Mouse (Mus musculus): ENCODE measurements at regions not wholly inside any gene's neighbourhood (a gene's known extent, or its start where the extent isn't known, plus 50 kb on each side); places are given as distances from the start of the nearest gene placed in this dataset.

GRCm38 (mm10) chr14:106365624-106366118, 259.7 kb downstream of the Trim52 start:
- no peak for DNase-seq (ENCODE audit: extremely low read depth, low read depth)

GRCm38 (mm10) chr14:106373451-106373850, 267.5 kb downstream of the Trim52 start:
- DNase-seq (ENCODE audit: extremely low read depth, low read depth) = no peak

- no peak for DNase-seq (ENCODE audit: extremely low read depth, low read depth)
These were observed 273.6 kb downstream of the Trim52 start for GRCm38 (mm10) chr14:106379645-106380044.

GRCm38 (mm10) chr14:106387671-106388070, 281.7 kb downstream of the Trim52 start:
- no peak for DNase-seq (ENCODE audit: extremely low read depth, low read depth)

GRCm38 (mm10) chr14:106390546-106390945, 284.5 kb downstream of the Trim52 start:
- no peak for DNase-seq (ENCODE audit: extremely low read depth, low read depth)

- no peak for DNase-seq (ENCODE audit: extremely low read depth, low read depth)
These were observed 288.0 kb downstream of the Trim52 start for GRCm38 (mm10) chr14:106393978-106394377.

GRCm38 (mm10) chr14:106412917-106413558, 307.0 kb downstream of the Trim52 start:
- no peak for DNase-seq (ENCODE audit: extremely low read depth, low read depth)

GRCm38 (mm10) chr14:106424714-106425113, 318.7 kb downstream of the Trim52 start:
- no peak for DNase-seq (ENCODE audit: extremely low read depth, low read depth)

- no peak for DNase-seq (ENCODE audit: extremely low read depth, low read depth)
These were observed 322.6 kb downstream of the Trim52 start for GRCm38 (mm10) chr14:106428594-106428993.

GRCm38 (mm10) chr14:106439282-106439681, 333.3 kb downstream of the Trim52 start:
- DNase-seq (ENCODE audit: extremely low read depth, low read depth) = peak; percentile 51

- no peak for DNase-seq (ENCODE audit: extremely low read depth, low read depth)
These were observed 383.1 kb downstream of the Trim52 start for GRCm38 (mm10) chr14:106489074-106489473.

- no peak for DNase-seq (ENCODE audit: extremely low read depth, low read depth)
These were observed 385.4 kb downstream of the Trim52 start for GRCm38 (mm10) chr14:106491389-106491788.

GRCm38 (mm10) chr14:106500344-106501135, 394.5 kb downstream of the Trim52 start:
- DNase-seq (ENCODE audit: extremely low read depth, low read depth) = peak; percentile 35

- DNase-seq (ENCODE audit: extremely low read depth, low read depth) = no peak
These were observed 400.9 kb downstream of the Trim52 start for GRCm38 (mm10) chr14:106506921-106507320.

- DNase-seq (ENCODE audit: extremely low read depth, low read depth) = no peak
These were observed 412.8 kb downstream of the Trim52 start for GRCm38 (mm10) chr14:106518552-106519358.

GRCm38 (mm10) chr14:106520808-106521207, 414.8 kb downstream of the Trim52 start:
- no peak for DNase-seq (ENCODE audit: extremely low read depth, low read depth)

- DNase-seq (ENCODE audit: extremely low read depth, low read depth) = no peak
These were observed 444.2 kb downstream of the Trim52 start for GRCm38 (mm10) chr14:106550150-106550549.

- no peak for DNase-seq (ENCODE audit: extremely low read depth, low read depth)
These were observed 473.3 kb downstream of the Trim52 start for GRCm38 (mm10) chr14:106579281-106579680.

- no peak for DNase-seq (ENCODE audit: extremely low read depth, low read depth)
These were observed 475.9 kb downstream of the Trim52 start for GRCm38 (mm10) chr14:106581886-106582285.

- no peak for DNase-seq (ENCODE audit: extremely low read depth, low read depth)
These were observed 487.4 kb downstream of the Trim52 start for GRCm38 (mm10) chr14:106593352-106593751.

- no peak for DNase-seq (ENCODE audit: extremely low read depth, low read depth)
These were observed 488.0 kb downstream of the Trim52 start for GRCm38 (mm10) chr14:106593980-106594379.

- peak; percentile 4 for DNase-seq (ENCODE audit: extremely low read depth, low read depth)
These were observed 501.0 kb downstream of the Trim52 start for GRCm38 (mm10) chr14:106607041-106607440.
